Mouse (Mus musculus) spleen, adult 12 weeks (tissue): Measurements from ENCODE around the gene Tmem120a.
A peak's percentile ranks its signal among the peaks of the same experiment; 100 is the strongest.

Experiments
- DNase-seq: peaks from one replicate; pipeline ENCODE4 v3.0.0; 2022; ENCODE audit warnings: low spot score

Gene Tmem120a

DNA sequence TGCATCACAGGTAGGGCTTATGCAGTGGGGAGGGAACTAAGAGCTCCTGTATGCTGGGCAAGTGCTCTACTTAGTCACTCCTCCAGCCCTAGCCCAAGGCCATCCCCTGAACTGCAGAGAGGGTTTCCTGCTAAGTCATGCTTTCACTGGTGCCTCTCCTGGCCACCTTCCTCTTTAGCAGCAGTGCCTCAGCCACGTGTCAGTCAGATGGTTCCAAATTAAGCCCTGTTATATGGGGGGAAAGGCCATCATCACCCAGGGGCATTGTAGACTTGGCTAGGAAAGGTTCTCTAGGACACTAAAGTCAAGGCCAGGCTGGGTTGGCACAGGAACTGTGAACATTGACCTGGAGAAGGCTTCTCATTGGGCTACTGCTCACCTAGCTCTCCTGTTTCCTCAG is 36.4 kb downstream of the Tmem120a start:
- DNase-seq: no peak

DNA sequence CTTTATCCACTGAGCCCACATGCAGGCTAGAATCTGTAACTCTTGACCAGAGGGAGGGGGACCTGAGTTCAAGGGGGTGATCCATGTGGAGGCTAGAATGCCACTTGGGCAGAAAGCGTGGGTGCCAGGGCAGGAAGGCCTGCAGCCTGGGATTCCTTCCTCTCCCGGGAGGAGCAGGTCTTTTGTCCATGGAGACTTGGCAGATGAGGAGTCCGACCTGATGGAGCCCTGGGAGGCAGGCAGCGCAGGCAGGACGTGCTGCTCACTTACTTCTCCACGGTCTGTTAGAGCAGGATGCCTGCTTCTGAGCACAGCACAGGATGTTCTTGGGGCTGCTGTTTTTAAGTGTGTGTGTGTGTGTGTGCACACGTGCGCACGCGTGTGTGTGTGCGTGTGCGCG is 37.2 kb downstream of the Tmem120a start:
- no peak for DNase-seq

DNA sequence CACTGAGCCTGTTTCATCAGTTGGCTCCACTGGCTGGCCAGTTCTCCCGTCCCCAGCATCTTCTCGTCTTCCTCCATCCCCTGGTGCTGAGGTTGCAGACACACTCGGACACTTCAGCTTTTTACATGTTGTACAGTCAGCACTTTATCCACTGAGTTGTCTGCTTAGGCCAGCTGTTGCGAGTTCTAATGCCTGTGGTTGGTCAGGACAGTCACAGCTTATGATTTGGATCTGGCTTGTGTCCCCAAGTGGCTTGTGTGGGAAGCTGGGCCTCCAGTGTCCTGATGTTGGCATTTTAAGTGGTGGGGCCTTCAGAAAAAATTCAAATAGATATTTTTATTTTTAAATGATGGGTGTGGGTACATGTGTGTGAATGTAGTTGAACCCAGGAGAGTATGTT is 38.9 kb downstream of the Tmem120a start:
- DNase-seq: no peak

DNA sequence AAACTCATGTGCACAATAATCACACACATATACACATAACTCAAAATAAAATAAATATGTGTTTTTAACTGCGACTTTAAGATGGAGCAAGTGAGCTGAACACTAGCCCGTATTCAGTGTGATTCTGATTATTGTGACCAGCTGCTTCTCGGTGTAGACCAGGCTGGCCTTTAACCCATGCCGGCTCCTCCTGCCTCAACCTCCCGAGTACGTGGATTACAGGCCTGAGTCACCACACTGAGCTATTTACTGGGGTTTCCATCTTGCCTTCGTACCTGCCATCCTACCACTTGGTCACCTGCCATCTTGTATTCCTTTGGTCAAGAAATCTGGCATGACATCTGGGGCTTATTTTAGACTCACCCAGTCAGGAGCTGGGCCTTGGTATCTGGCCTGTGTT is 40.8 kb downstream of the Tmem120a start:
- no peak for DNase-seq

DNA sequence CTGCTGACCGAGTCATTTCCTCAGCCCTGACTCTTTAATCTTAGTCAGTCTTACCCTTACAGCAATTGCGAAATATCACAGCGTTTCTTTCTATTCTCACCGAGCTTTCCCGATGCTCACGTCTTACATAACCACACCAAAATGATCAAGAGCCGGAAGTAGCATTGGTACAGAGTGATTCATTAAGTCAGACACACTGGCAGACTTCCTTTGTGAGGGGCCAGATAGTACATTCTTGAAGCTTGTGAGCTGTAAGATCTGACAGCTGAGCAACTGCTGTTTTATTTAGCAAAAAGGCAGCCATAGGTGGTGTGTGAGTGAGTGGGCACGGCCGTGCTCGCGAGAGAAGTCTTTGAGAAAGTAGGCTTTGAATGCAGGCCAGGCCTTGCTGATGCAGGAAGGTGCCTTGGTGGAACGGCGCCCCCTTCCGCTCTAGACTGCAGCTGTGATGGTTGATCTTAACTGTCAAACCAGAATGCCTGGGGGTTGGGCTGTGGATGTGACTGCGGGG is 41.5 kb downstream of the Tmem120a start:
- DNase-seq: peak; percentile 50

DNA sequence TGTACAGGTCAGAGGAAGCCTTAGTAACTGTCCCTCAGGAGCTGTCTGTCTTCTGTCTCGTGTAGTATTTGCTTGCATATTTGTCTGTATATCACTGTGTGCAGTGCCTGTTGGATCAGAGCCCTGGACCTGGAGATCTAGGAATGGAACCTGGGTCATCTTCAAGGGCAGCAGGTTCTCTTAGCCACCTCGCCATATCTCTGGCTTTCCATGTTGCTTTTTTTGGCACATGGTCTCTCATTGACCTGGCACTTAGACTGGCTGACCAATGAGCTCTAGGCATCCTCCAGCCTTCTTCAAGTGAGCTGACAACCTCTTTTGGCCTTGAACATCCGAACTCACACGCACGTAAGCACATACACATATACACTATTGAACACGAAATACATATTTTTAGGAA is 42.1 kb downstream of the Tmem120a start:
- no peak for DNase-seq

DNA sequence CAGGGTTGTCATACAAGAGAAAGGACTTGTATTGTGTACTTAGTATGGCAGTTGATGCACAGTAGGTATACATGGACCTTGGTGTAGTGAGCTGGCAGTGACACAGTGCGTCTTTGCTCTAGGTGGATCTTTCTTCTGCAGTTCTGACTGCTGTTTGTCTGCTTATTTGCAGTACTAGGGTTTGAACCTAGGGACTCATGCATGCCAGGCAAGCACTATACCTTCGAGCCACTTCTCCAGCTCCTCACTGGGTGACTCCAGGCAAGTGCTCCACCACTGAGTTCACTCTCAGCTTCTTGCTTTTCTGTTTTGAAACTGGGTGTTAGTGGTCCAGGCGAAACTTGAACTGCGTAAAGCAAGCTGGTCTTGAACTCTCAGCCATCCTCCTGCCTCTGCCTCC is 42.6 kb downstream of the Tmem120a start:
- DNase-seq: no peak

DNA sequence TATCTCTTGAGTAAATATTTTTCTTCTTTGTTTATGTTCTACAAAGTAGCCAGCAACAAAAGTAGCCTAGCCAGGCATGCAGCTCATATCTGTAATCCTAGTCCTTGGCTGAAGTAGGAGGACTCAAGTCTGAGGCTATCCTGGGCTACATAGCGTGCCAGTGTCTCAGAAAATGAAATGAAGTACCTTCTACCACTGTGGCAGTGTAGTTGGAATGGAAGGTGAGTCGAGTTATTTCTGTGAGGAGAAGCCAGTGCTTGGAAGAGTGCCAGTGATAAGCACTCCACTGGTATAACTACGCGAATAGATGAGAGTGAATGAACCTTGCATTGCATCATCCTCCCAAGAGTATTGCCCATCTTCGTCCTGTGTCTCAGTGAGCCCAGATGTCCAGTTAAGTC is 46.5 kb downstream of the Tmem120a start:
- no peak for DNase-seq

DNA sequence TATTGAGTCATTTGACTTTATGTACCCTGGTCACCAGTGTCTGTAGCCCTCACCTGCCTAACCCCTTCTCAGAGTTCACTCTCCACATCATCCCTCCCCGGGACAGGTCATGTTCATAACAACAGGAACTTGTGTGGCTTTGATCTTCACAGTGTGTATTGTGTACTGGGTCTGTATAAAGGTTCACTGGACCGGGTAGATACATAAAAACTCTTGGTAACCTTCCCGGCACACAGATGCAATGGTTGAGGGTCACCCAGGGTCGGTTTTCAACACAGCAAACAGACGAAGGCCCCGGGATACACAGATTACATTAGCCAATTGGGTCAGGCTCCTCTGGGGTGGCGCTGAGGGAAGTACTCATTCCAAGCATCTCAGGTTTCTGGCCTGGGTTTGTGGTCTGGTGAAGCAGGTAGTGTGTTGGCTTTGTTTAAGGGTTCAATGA is 48.9 kb downstream of the Tmem120a start:
- DNase-seq: no peak

DNA sequence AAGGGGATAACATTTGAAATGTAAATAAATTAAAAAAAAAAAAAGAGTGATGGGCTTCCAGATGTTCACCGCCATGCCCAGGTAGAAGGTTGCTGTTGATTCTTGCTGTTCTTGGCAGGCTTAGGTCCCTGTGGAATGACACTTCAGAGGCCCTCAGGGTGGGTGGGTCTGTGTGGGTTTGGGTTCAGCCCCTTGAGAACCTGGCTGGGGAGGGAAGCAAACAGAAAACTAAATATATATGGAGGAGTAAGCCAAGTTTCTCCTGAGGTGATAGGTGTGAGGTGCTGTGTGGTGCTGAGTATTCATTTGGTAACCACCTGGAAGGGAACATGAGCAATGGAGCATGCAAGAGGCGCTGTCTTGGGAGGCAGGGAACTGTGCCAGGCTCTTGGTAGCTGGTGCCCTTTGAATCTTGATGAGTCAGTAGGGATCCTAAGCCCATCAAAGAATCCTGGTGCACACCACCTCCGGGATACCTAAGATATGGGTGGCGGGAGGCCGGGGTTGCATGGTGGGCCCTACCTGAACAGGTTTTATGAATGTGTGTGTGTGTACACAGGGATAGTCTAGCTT is 50.9 kb downstream of the Tmem120a start:
- DNase-seq: no peak

DNA sequence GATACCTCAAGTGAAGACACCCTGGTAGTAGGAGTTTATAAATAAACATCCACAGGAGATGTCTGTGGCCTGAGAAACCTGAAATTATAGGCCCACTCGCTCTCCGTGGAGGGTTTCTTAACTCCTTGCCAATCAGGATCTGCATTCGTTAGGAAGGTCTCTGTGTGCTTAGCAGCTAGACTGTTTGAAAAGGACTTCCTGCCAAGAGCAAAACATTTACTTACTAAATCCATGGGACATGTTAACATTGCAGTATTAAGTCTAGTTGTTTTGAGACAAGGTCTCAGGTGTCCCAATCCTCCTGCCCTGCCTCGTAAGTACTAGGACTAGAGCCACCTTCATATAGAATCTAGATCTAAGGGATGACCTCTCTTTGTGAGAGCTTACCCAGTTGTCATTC is 53.0 kb downstream of the Tmem120a start:
- no peak for DNase-seq

DNA sequence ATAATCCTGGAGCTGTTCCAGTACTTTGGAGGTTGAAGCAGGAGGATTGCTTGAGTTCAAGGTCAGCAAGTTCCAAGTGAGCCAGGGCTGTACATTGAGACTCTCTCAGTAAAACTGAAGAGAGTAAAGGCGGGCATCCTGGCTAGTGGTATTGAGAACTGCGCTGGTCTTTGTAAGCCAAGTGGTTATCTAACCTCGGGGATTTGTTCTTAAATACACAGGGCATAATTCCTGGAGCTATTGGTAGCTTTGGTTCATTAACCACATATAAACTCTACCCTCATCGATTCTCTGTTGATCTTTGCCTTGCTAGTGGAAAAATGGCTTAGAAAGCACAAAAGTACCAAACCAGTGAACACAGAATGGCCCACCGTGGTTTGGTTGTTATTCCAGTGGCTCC is 53.8 kb downstream of the Tmem120a start:
- no peak for DNase-seq
